Comparison of ENCODE assay signal across 26 mouse cellular contexts in the genomic region with DNA sequence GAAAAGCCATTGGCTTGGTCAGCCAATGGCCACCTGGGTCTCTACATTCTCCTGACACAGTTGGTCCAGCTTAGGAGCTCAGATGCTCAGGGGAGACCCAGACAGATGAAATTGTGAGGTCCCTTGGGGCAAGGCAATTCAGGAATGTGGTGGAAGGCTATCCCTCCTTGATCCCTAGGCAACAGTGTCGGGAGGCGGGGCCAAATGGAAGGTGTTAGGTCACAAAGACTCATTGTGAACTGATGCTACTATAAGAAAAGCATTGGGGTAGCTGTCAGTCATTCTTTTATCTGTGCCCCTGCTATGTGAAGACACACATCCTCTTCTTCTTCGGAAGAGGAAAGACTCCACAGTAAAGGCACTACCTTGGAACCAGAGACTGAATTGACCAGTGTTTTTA. TPM values are rescaled to one million over a fixed set of nuclear protein-coding genes. Genes with fewer than 3 reads are reported as not detected.
"Had no signal": no experiment of that assay in that cellular context is flagged by ENCODE, and none has a peak within 500 bp of the region (broad histone marks: within the 10 kb centered on the region; RNA-seq: fewer than 3 reads in every experiment).

No protein-coding gene starts in this region.

- H3K4me1 ChIP-seq: liver, embryonic 13.5 days; liver, embryonic 15.5 days; lung, embryonic 15.5 days; neural tube, embryonic 12.5 days; stomach, embryonic 15.5 days had no signal

- H3K27me3 ChIP-seq: liver, embryonic 13.5 days; liver, embryonic 15.5 days; lung, embryonic 15.5 days; megakaryocyte, embryonic 14.5 days; midbrain, embryonic 13.5 days; midbrain, embryonic 15.5 days; neural tube, embryonic 12.5 days; stomach, embryonic 15.5 days had no signal

- H3K4me3 ChIP-seq: liver, embryonic 13.5 days; liver, embryonic 15.5 days; lung, embryonic 15.5 days; megakaryocyte, embryonic 14.5 days; midbrain, embryonic 13.5 days; midbrain, embryonic 15.5 days; neural tube, embryonic 12.5 days; stomach, embryonic 15.5 days had no signal

- DNase-seq: liver, embryonic 13.5 days; liver, postnatal 0 days; lung, adult 2 months; lung, postnatal 14 days; lung, postnatal 36 days; right cerebral cortex, postnatal 14 days had no signal

- H3K36me3 ChIP-seq: liver, embryonic 13.5 days; liver, embryonic 15.5 days; lung, embryonic 15.5 days; midbrain, embryonic 13.5 days; midbrain, embryonic 15.5 days; neural tube, embryonic 12.5 days; stomach, embryonic 15.5 days had no signal

- H3K27ac ChIP-seq: liver, embryonic 13.5 days; liver, embryonic 15.5 days; lung, embryonic 15.5 days; macrophage; midbrain, embryonic 13.5 days; midbrain, embryonic 15.5 days; neural tube, embryonic 12.5 days; stomach, embryonic 15.5 days; stomach, postnatal 0 days had no signal

- H3K9me3 ChIP-seq: liver, embryonic 13.5 days; liver, embryonic 15.5 days; lung, embryonic 15.5 days; megakaryocyte, embryonic 14.5 days; midbrain, embryonic 13.5 days; midbrain, embryonic 15.5 days; neural tube, embryonic 12.5 days; stomach, embryonic 15.5 days had no signal

RNA-seq across cellular contexts. Expression of a gene that starts 3.6 kb away (rescaled TPM):
- total RNA-seq: megakaryocyte progenitor cell, adult 5-6 weeks; midbrain, postnatal 0 days; monocyte, adult 5-6 weeks; neutrophil, adult 5-6 weeks had no signal
- polyA plus RNA-seq: liver, embryonic 11.5 days; liver, embryonic 13.5 days; liver, embryonic 15.5 days; liver, postnatal 0 days; lung, adult 2 months; lung, embryonic 15.5 days; lung, postnatal 0 days; macrophage; midbrain, embryonic 11.5 days; midbrain, embryonic 13.5 days; midbrain, embryonic 15.5 days; midbrain, postnatal 0 days; neural tube, embryonic 12.5 days; neural tube, embryonic 14.5 days; spleen, adult 2 months; stomach, embryonic 15.5 days; stomach, postnatal 0 days; thymus, postnatal 0 days; urinary bladder, adult 2 months had no signal
